Mouse (Mus musculus) heart, adult 2 months (tissue): ENCODE measurements at regions not wholly inside any gene's neighbourhood (a gene's known extent, or its start where the extent isn't known, plus 50 kb on each side); places are given as distances from the start of the nearest gene placed in this dataset.

Source experiments
- CTCF ChIP-seq: fragments of 200-600 bp; IDR thresholded peaks from 2 replicates; pipeline ENCODE4 v1.8.1; 2022; ENCODE audit warnings: antibody characterized with exemption, mild to moderate bottlenecking, moderate library complexity
- POLR2A ChIP-seq: fragments of 200-500 bp; IDR thresholded peaks from 2 replicates; pipeline ENCODE4 v1.6.1; 2011; ENCODE audit warnings: mild to moderate bottlenecking, low read depth, low read length, control low read depth; ENCODE audit not compliant: insufficient read depth

DNA sequence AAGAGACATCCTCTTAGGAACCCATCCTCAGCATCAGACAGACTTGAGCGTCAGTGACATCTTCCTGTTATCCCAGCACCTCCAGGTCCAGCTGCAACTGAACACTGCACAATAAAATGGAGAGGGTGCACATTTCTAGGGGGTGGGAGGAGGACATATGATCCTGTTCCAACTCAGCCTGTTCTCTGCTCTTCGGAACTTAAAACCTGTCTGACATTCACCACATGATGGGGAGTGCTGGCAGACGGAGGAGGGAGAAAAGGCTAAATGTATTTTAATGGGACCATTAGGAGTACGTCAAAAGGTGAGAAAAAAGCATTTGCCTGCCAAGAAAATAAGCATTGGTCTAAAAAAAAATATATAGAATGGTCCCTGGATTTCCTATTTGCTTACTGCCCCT is 212.4 kb upstream of the Jarid2 start:
- no peak for TF ChIP-seq POLR2A
- TF ChIP-seq CTCF, result no peak
